Mouse (Mus musculus) limb, embryonic 14.5 days (tissue): ENCODE results near the gene Actl11. TPM values are rescaled to one million over a fixed set of nuclear protein-coding genes. Genes with fewer than 3 reads are reported as not detected.

Experiments used
- ATAC-seq: fragments of 200-750 bp; cut with Nextera tagmentation; 2 replicates; pipeline ENCODE4 v1.8.0; 2017; ENCODE audit warnings: low read depth, moderate number of reproducible peaks, moderate TSS enrichment; ENCODE audit not compliant: low FRiP score
- DNase-seq: peaks from one replicate; pipeline ENCODE4 v3.0.0-alpha.2; 2015; ENCODE audit warnings: low spot score
- H3K27ac ChIP-seq: fragments of 300-500 bp; sonication (generic); replicated peaks from 2 replicates; pipeline ENCODE4 v1.5.1; 2014; ENCODE audit warnings: low read depth, mild to moderate bottlenecking, low read length, moderate library complexity, mixed read lengths
- H3K27me3 ChIP-seq: fragments of 300-500 bp; sonication (generic); 2 replicates; pipeline ENCODE4 v1.6.1; 2014; ENCODE audit warnings: low read length, mixed read lengths; ENCODE audit not compliant: control insufficient read depth, insufficient read depth
- H3K36me3 ChIP-seq: fragments of 300-500 bp; sonication (generic); 2 replicates; pipeline ENCODE4 v1.6.1; 2014; ENCODE audit warnings: mild to moderate bottlenecking, low read length, moderate library complexity, mixed read lengths; ENCODE audit not compliant: control insufficient read depth, insufficient read depth
- H3K4me1 ChIP-seq: fragments of 300-500 bp; sonication (generic); 2 replicates; pipeline ENCODE4 v1.6.1; 2014; ENCODE audit warnings: antibody characterized with exemption, low read length, mixed read lengths; ENCODE audit not compliant: control insufficient read depth, insufficient read depth
- H3K4me2 ChIP-seq: fragments of 300-500 bp; sonication (generic); replicated peaks from 2 replicates; pipeline ENCODE4 v1.6.1; 2014; ENCODE audit warnings: low read depth, mild to moderate bottlenecking, low read length, moderate library complexity; ENCODE audit not compliant: severe bottlenecking
- H3K4me3 ChIP-seq: fragments of 300-500 bp; sonication (generic); replicated peaks from 2 replicates; pipeline ENCODE4 v1.5.1; 2014; ENCODE audit warnings: low read length
- H3K9ac ChIP-seq: fragments of 300-500 bp; sonication (generic); 2 replicates; pipeline ENCODE4 v1.6.1; 2014; ENCODE audit warnings: mild to moderate bottlenecking, low read depth, low read length, moderate library complexity; ENCODE audit not compliant: severe bottlenecking
- H3K9me3 ChIP-seq: fragments of 300-500 bp; sonication (generic); 2 replicates; pipeline ENCODE4 v1.6.1; 2016; ENCODE audit warnings: low read length; ENCODE audit not compliant: control insufficient read depth
- POLR2A ChIP-seq: fragments of 200-500 bp; IDR thresholded peaks from 2 replicates; pipeline ENCODE4 v1.8.0; 2012; ENCODE audit warnings: inconsistent platforms, mild to moderate bottlenecking, moderate library complexity, borderline replicate concordance; ENCODE audit not compliant: insufficient read depth, insufficient read length; ENCODE audit errors: extremely low read depth
- WGBS: fragments of 180-500 bp; shearing (Covaris S2); extraction: QIAGEN DNeasy Blood & Tissue Kit; methylation state at CpG from one replicate; pipeline ENCODE4 v1.1.7; 2014; 5-methylcytosine and 5-hydroxymethylcytosine counted together
- polyA plus RNA-seq, 2 experiments: library from polyadenylated mRNA; depleted of rRNA in 1 of 2; stranded (reverse) in 1 of 2; unstranded in 1 of 2; fragments of >200 nt; fragmentation: Nextera tagmentation in 1 of 2; extraction: Ambion mirVana in 1 of 2; gene quantifications; 2 replicates each; pipeline versions ENCODE4 v1.2.1 to v1.2.3; 2012 to 2014

Gene Actl11
- polyA plus RNA-seq, 2 experiments: not detected

DNA sequence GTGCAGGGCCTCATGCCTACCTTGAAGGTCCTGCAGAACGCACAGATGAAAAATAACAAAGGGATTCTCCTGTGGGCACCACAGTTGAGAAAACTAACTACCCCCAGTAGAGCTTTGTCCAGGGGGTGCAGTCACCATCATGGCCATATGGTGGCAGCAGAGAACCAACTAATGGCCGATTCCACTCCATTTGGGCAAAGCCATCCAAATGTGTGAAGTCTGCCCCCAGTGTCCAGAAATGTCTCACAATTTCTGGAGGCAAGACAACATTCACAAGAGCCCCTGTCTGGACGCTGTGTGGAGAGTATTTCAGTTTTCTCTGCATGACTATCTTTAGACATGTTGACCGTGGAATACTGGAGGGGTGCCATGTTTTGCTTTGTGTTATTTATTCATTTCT is 23.5 kb upstream of the Actl11 start:
- Histone ChIP-seq H3K4me1 (peaks cover 36% of the 10 kb centered on the region), H3K27me3 (peaks cover 12% of the 10 kb centered on the region; the same call in 1 of the 2 replicates)

DNA sequence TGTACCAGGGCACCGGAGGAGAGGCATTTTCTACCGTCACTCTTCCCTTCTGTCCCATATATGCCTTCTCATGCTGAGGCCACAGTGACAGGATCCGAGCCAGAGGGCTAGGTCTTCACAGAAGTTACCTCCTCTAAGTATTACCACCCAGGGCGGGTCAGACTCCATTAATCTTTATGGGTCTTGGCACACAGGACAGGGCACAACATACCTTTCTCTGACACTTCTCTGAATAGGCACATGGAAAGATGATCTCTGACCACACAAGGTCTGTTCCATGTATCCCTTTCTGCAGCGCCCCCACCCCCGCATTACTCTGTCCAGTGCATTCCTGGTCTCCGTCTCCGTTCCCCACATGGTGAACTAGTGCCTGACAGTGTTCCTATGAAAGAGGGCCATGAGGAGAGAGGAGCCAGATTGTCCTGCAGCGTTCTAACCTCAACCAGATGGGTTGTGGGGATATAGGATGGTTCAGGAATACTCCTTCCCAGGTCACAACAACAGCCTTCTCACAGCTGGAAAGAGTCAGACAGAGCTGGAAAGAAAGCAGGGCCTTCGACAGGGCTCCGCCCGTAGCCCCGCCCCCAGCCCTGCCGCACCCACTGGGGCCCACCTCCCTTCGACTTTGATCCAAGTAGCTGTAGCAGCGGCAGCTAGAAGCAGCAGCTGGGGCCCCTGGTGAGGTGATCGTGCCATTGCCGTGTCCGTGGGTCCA is 21.9 kb upstream of the Actl11 start, which contains the start of gene Mst1r:
Mst1r (plus strand) TSS at position 622 of the 715 bp plus-strand sequence.
- Histone ChIP-seq H3K27ac (peak within 1 kb of the TSS; percentile 39), H3K9ac (peak within 1 kb of the TSS; percentile 52), H3K4me2 (peak within 1 kb of the TSS; percentile 74), H3K4me1 (peaks cover 33% of the 10 kb centered on the region), H3K4me3 (peak within 1 kb of the TSS; percentile 43), H3K9me3 (no peaks in the 10 kb centered on the region), H3K36me3 (0 out of 2 replicates have a peak, but pooled peaks cover 10% of the 10 kb centered on the region), H3K27me3 (0 out of 2 replicates have a peak, but pooled peaks cover 4% of the 10 kb centered on the region)
- DNase-seq: peak; percentile 85
- no peak for TF ChIP-seq POLR2A
- ATAC-seq: peak; percentile 82
- 13% methylated on average over 19 of the region's 19 CpGs for WGBS

More for the DNA sequence above, 23.5 kb upstream of the Actl11 start:
- peak; percentile 60 for ATAC-seq
- TF ChIP-seq POLR2A: no peak
- no peak overlapping the region for H3K27ac ChIP-seq
- no peak overlapping the region for H3K4me2 ChIP-seq
- H3K36me3 ChIP-seq: peaks cover 14% of the 10 kb centered on the region; the same call in 1 of the 2 replicates
- no peak overlapping the region for H3K4me3 ChIP-seq
- peak; percentile 88 for DNase-seq
- H3K9me3 ChIP-seq: no peaks in the 10 kb centered on the region
- no peak overlapping the region for H3K9ac ChIP-seq
- WGBS: 10% methylated on average over 4 of the region's 4 CpGs

DNA sequence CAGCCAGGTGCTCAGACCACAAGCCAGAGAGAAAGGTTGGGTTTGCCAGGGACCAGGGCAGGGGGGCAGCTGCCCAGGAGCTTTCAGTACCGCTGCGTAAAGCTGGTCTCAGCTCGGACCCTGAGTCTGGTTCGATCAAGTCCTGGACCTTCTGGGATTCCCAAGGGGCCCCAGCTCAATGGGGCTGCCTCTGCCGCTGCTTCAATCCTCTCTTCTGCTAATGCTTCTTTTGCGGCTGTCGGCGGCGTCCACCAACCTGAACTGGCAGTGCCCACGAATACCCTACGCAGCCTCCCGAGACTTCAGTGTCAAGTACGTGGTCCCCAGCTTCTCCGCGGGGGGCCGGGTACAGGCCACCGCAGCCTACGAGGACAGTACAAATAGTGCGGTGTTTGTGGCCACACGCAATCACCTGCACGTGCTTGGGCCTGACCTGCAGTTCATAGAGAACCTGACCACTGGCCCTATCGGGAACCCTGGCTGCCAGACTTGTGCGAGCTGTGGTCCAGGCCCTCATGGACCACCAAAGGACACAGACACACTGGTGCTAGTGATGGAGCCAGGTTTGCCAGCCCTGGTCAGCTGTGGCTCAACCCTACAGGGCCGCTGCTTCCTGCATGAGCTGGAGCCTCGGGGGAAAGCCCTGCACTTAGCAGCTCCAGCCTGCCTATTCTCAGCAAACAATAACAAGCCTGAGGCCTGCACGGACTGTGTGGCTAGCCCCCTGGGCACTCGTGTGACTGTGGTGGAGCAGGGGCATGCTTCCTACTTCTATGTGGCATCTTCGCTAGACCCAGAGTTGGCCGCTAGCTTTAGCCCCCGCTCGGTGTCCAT is 21.1 kb upstream of the Actl11 start:
- H3K4me1 ChIP-seq: peaks cover 33% of the 10 kb centered on the region
- no peak; the same call in 1 of the 2 replicates for ATAC-seq
- no peak for TF ChIP-seq POLR2A

DNA sequence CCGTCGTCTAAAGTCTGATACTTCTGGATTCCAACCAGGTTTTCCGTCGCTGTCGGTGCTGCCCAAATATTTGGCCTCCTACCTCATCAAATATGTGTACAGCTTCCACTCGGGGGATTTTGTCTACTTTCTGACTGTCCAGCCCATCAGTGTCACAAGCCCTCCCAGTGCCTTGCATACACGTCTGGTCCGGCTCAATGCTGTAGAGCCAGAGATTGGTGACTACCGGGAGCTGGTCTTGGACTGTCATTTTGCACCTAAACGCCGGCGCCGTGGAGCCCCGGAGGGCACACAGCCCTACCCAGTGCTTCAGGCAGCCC is 20.5 kb upstream of the Actl11 start:
- peak overlapping the region; percentile 74 for H3K4me2 ChIP-seq
- 73% methylated on average over 14 of the region's 14 CpGs for WGBS
- TF ChIP-seq POLR2A: no peak
- no peaks in the 10 kb centered on the region for H3K27me3 ChIP-seq
- no peak overlapping the region for H3K27ac ChIP-seq
- peak overlapping the region; percentile 25; the same call in 1 of the 2 replicates for H3K9ac ChIP-seq
- no peak for DNase-seq
- H3K4me3 ChIP-seq: peak overlapping the region; percentile 43
- peaks cover 33% of the 10 kb centered on the region for H3K4me1 ChIP-seq
- ATAC-seq: no peak
- H3K36me3 ChIP-seq: 0 out of 2 replicates have a peak, but pooled peaks cover 1% of the 10 kb centered on the region
- H3K9me3 ChIP-seq: no peaks in the 10 kb centered on the region

More for the DNA sequence above, 21.1 kb upstream of the Actl11 start:
- Histone ChIP-seq H3K36me3 (0 out of 2 replicates have a peak, but pooled peaks cover 7% of the 10 kb centered on the region), H3K9me3 (no peaks in the 10 kb centered on the region), H3K27me3 (no peaks in the 10 kb centered on the region), H3K27ac (peak overlapping the region; percentile 39; the same call in 1 of the 2 replicates), H3K9ac (peak overlapping the region; percentile 52), H3K4me3 (peak overlapping the region; percentile 43), H3K4me2 (peak overlapping the region; percentile 74)
- DNase-seq: no peak
- 48% methylated on average over 31 of the region's 31 CpGs for WGBS
